Mouse (Mus musculus): ENCODE data around the gene Pip4k2c.

GRCm38 (mm10) chr10:127185506-127185905, 25.9 kb downstream of the Pip4k2c start:
- TF ChIP-seq POLR2A (IDR thresholded peaks at IDR 0.05; ENCODE audit: low read depth, low read length): no peak
- TF ChIP-seq CTCF (IDR thresholded peaks at IDR 0.05; ENCODE audit: extremely low read depth, insufficient read depth, insufficient read length, insufficient replicate concordance): no peak
